Mouse (Mus musculus): Measurements from ENCODE around the gene Nat8l.

GRCm38 (mm10) chr5:34032520-34032919, 36.7 kb downstream of the Nat8l start:
- TF ChIP-seq POLR2A (IDR thresholded peaks at IDR 0.05; ENCODE audit: insufficient read depth, low read depth, low read length) (no peak), CTCF (IDR thresholded peaks at IDR 0.05; ENCODE audit: insufficient read depth, low read depth, low read length) (no peak)

All from olfactory bulb, adult 2 months (tissue).